Mouse (Mus musculus): ENCODE results near the gene Zc3h12d. TPM values are rescaled to one million over a fixed set of nuclear protein-coding genes. Genes with fewer than 3 reads are reported as not detected.
"Not testable (repeated sequence)": the region's sequence is repeated elsewhere in the genome, so short reads cannot be mapped to it uniquely, and the experiment has no call there.

Zc3h12d gene
- polyA plus RNA-seq, 1 experiment from 2014 or later, result 0.17 TPM

DNA sequence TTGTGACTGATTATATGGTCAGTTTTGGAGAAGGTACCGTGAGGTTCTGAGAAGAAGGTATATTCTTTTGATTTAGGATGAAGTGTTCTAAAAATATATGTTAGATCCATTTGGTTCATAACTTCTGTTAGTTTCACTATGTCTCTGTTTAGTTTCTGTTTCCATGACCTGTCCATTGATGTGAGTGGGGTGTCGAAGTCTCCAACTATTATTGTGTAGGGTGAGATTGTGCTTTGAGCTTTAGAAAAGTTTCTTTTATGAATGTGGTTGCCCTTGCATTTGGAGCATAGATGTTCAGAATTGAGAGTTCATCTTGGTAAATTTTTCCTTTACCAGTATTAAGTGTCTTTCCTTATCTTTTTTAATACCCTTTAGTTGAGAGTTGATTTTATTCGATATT lies 48.0 kb downstream of the Zc3h12d start:
- not testable (repeated sequence) for H3K4me1 ChIP-seq (ENCODE audit: control insufficient read depth, insufficient read depth, low read length); H3K9me3 ChIP-seq (ENCODE audit: control insufficient read depth, low read length); H3K27ac ChIP-seq (ENCODE audit: low read depth, low read length); H3K27me3 ChIP-seq (ENCODE audit: control insufficient read depth, insufficient read depth, low read length); H3K9ac ChIP-seq (replicated peaks; ENCODE audit: low read depth, low read length); H3K36me3 ChIP-seq (ENCODE audit: control insufficient read depth, insufficient read depth, low read length); H3K4me2 ChIP-seq (ENCODE audit: low read depth, low read length); ATAC-seq (ENCODE audit: low read depth); H3K4me3 ChIP-seq (ENCODE audit: low read depth, low read length)
- 91% methylated on average over 3 of the region's 3 CpGs for WGBS

DNA sequence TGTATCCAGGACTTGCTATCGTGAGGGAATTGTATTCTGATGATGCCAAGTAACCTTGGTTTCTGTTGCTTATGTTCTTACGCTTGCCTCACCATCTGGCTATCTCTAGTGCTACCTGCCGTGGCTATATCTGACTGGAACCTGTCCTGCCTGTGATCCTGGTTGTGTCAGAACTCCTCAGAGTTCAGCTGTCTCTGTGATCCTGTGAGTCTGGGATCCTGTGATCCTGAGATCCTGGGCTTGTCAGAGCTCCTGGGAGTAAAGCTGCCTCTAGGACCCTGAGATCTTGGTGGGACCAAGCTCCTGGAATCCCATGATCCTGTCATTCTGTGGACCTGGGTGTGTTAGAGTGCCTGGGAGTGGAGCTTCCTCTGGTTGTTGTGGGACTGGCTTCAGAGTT lies 49.7 kb downstream of the Zc3h12d start:
- H3K9ac ChIP-seq (replicated peaks; ENCODE audit: low read depth, low read length), result no peak overlapping the region
- 93% methylated on average over 3 of the region's 3 CpGs for WGBS
- no peak for ATAC-seq (ENCODE audit: low read depth)

DNA sequence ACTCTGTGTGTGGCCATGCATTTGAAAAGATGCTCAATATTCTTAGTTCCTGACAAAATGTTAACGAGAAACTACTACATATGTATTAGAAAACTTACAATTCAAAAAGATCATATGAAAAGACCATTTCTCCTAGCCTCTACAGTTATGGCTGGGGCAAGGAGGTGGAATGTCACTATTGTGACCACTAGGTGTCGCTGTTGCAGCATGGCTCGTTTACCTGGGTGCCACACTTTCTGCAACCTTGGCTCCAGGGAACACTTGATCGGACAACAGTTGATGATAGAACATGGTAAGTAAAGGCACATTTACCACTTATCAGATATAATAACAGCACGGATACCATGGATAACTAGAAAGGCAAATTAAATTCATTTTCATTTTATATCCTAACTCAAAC lies 51.3 kb downstream of the Zc3h12d start:
- no peak overlapping the region for H3K27ac ChIP-seq (ENCODE audit: low read depth, low read length)
- no peak overlapping the region for H3K4me2 ChIP-seq (ENCODE audit: low read depth, low read length)
- ATAC-seq (ENCODE audit: low read depth), result peak; percentile 91; the same call in 1 of the 2 replicates
- H3K9ac ChIP-seq (replicated peaks; ENCODE audit: low read depth, low read length), result no peak overlapping the region
- no peaks in the 10 kb centered on the region for H3K36me3 ChIP-seq (ENCODE audit: control insufficient read depth, insufficient read depth, low read length)
- no peak overlapping the region for H3K4me3 ChIP-seq (ENCODE audit: low read depth, low read length)
- WGBS, result 6% methylated on average over 5 of the region's 5 CpGs
- H3K27me3 ChIP-seq (ENCODE audit: control insufficient read depth, insufficient read depth, low read length), result no peaks in the 10 kb centered on the region
- H3K4me1 ChIP-seq (ENCODE audit: control insufficient read depth, insufficient read depth, low read length), result no peaks in the 10 kb centered on the region
- H3K9me3 ChIP-seq (ENCODE audit: control insufficient read depth, low read length), result no peaks in the 10 kb centered on the region

More for the DNA sequence above, 49.7 kb downstream of the Zc3h12d start:
- Histone ChIP-seq H3K27me3 (ENCODE audit: control insufficient read depth, insufficient read depth, low read length) (no peaks in the 10 kb centered on the region), H3K9me3 (ENCODE audit: control insufficient read depth, low read length) (no peaks in the 10 kb centered on the region), H3K4me1 (ENCODE audit: control insufficient read depth, insufficient read depth, low read length) (no peaks in the 10 kb centered on the region), H3K4me2 (ENCODE audit: low read depth, low read length) (no peak overlapping the region), H3K36me3 (ENCODE audit: control insufficient read depth, insufficient read depth, low read length) (no peaks in the 10 kb centered on the region), H3K27ac (ENCODE audit: low read depth, low read length) (no peak overlapping the region), H3K4me3 (ENCODE audit: low read depth, low read length) (no peak overlapping the region)

GRCm38 (mm10) chr10:7888256-7888868 lies 56.1 kb downstream of the Zc3h12d start:
- no peaks in the 10 kb centered on the region for H3K27me3 ChIP-seq (ENCODE audit: control insufficient read depth, insufficient read depth, low read length)
- 84% methylated on average over 11 of the region's 11 CpGs for WGBS
- H3K4me2 ChIP-seq (ENCODE audit: low read depth, low read length), result no peak overlapping the region
- no peak for ATAC-seq (ENCODE audit: low read depth)
- H3K36me3 ChIP-seq (ENCODE audit: control insufficient read depth, insufficient read depth, low read length), result no peaks in the 10 kb centered on the region
- H3K9me3 ChIP-seq (ENCODE audit: control insufficient read depth, low read length), result no peaks in the 10 kb centered on the region
- no peak overlapping the region for H3K4me3 ChIP-seq (ENCODE audit: low read depth, low read length)
- no peak overlapping the region for H3K27ac ChIP-seq (ENCODE audit: low read depth, low read length)
- no peaks in the 10 kb centered on the region for H3K4me1 ChIP-seq (ENCODE audit: control insufficient read depth, insufficient read depth, low read length)
- no peak overlapping the region for H3K9ac ChIP-seq (replicated peaks; ENCODE audit: low read depth, low read length)

DNA sequence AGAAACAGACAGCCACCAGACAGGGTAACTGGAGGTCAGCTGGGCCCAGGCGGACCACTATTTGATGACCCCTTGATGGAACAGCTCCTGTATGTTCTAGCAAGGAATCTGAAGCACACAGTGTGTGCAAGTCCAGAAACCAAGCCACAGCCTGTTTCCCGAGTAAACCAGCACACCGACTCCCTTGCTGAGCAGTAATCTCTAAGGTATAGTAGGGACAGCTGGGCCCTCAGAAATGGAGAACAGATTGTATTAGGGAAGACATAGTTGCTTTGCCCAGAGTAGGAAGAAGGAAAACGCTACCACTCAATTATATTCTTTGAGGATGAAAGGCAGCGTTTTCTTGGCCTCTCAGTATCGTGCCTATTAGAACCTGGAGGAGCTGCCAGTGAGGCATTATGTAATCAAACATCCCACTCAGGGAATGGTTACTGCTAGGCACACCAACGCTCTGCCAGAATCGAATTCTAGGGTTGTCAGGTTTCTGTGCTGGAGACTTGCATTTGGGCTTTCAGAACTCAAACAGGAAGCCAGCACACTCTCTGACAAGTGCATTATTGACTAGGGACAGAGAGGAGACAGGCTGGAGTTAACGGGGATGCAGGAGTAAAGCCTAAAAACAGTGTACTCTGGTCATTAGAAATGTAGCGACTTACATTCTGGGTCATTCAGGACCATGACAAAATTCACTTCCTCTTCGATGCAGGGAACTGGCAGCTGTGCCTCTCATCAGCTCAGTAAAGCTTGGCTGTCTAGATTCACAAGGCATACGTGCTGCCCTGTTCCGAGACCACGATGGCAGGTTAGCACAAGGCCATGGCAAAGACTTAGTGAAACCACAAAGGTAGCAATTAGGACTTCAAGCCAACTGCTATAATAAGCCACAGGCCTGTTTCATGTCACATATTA lies 68.7 kb downstream of the Zc3h12d start:
- WGBS, result 92% methylated on average over 14 of the region's 14 CpGs
- Histone ChIP-seq H3K9me3 (ENCODE audit: control insufficient read depth, low read length) (no peaks in the 10 kb centered on the region), H3K4me3 (ENCODE audit: low read depth, low read length) (no peak overlapping the region), H3K36me3 (ENCODE audit: control insufficient read depth, insufficient read depth, low read length) (peaks cover 8% of the 10 kb centered on the region), H3K4me2 (ENCODE audit: low read depth, low read length) (no peak overlapping the region), H3K27me3 (ENCODE audit: control insufficient read depth, insufficient read depth, low read length) (no peaks in the 10 kb centered on the region), H3K27ac (ENCODE audit: low read depth, low read length) (no peak overlapping the region), H3K9ac (replicated peaks; ENCODE audit: low read depth, low read length) (no peak overlapping the region), H3K4me1 (ENCODE audit: control insufficient read depth, insufficient read depth, low read length) (no peaks in the 10 kb centered on the region)
- no peak for ATAC-seq (ENCODE audit: low read depth)

DNA sequence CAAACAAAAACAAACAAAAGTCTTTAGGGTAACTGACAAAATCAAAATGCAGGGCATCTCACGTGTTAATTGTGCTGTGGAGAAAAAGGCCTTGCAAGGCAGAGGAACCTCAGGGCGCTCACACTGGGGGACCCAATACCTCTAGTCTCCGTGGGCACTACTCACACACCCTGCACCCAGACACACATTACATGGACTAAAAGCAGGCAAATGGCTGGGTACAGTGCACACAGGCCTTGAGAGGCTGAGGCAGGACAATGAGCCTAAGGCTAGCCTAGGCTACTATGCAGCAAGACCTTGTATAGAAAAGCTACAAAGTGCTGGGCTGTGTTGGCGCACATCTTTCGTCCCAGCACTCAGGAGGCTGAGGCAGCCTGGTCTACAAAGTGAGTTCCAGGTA lies 71.9 kb downstream of the Zc3h12d start:
- no peak for ATAC-seq (ENCODE audit: low read depth)
- peaks cover 33% of the 10 kb centered on the region for H3K36me3 ChIP-seq (ENCODE audit: control insufficient read depth, insufficient read depth, low read length)
- no peak overlapping the region for H3K4me3 ChIP-seq (ENCODE audit: low read depth, low read length)
- no peaks in the 10 kb centered on the region for H3K4me1 ChIP-seq (ENCODE audit: control insufficient read depth, insufficient read depth, low read length)
- no peaks in the 10 kb centered on the region for H3K27me3 ChIP-seq (ENCODE audit: control insufficient read depth, insufficient read depth, low read length)
- 96% methylated on average over 5 of the region's 5 CpGs for WGBS
- no peaks in the 10 kb centered on the region for H3K9me3 ChIP-seq (ENCODE audit: control insufficient read depth, low read length)
- H3K9ac ChIP-seq (replicated peaks; ENCODE audit: low read depth, low read length), result no peak overlapping the region
- no peak overlapping the region for H3K27ac ChIP-seq (ENCODE audit: low read depth, low read length)
- H3K4me2 ChIP-seq (ENCODE audit: low read depth, low read length), result no peak overlapping the region

- no peaks in the 10 kb centered on the region for H3K4me1 ChIP-seq (ENCODE audit: control insufficient read depth, insufficient read depth, low read length)
- H3K9ac ChIP-seq (replicated peaks; ENCODE audit: low read depth, low read length), result no peak overlapping the region
- no peaks in the 10 kb centered on the region for H3K9me3 ChIP-seq (ENCODE audit: control insufficient read depth, low read length)
- no peak for ATAC-seq (ENCODE audit: low read depth)
- H3K4me3 ChIP-seq (ENCODE audit: low read depth, low read length), result no peak overlapping the region
- H3K36me3 ChIP-seq (ENCODE audit: control insufficient read depth, insufficient read depth, low read length), result peaks cover 42% of the 10 kb centered on the region
- 91% methylated on average over 12 of the region's 12 CpGs for WGBS
- H3K4me2 ChIP-seq (ENCODE audit: low read depth, low read length), result no peak overlapping the region
- H3K27me3 ChIP-seq (ENCODE audit: control insufficient read depth, insufficient read depth, low read length), result no peaks in the 10 kb centered on the region
- no peak overlapping the region for H3K27ac ChIP-seq (ENCODE audit: low read depth, low read length)
Observed at GRCm38 (mm10) chr10:7907151-7907550, 74.9 kb downstream of the Zc3h12d start.

DNA sequence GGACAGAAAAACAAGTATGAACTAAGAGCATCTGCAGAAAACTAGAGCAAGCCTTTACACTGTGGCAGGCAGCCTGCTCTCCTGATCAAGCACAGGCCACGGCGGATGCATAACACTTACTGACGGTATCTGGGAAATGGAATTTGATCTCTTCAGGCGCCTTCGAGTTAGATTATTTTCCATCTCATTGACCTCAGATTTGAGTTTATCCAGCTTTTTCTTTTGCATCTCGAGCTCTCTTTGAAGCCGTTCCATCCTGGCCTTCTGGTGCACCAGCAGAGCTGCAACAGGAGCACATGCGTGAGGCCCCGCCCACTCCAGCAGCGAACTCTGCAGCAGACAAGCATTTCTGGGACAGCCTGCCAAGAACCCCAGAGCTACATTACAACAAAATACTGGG lies 79.0 kb downstream of the Zc3h12d start:
- Histone ChIP-seq H3K4me1 (ENCODE audit: control insufficient read depth, insufficient read depth, low read length) (no peaks in the 10 kb centered on the region), H3K4me3 (ENCODE audit: low read depth, low read length) (no peak overlapping the region), H3K27ac (ENCODE audit: low read depth, low read length) (no peak overlapping the region), H3K4me2 (ENCODE audit: low read depth, low read length) (no peak overlapping the region), H3K27me3 (ENCODE audit: control insufficient read depth, insufficient read depth, low read length) (no peaks in the 10 kb centered on the region), H3K9ac (replicated peaks; ENCODE audit: low read depth, low read length) (no peak overlapping the region), H3K36me3 (ENCODE audit: control insufficient read depth, insufficient read depth, low read length) (peaks cover 34% of the 10 kb centered on the region), H3K9me3 (ENCODE audit: control insufficient read depth, low read length) (no peaks in the 10 kb centered on the region)
- ATAC-seq (ENCODE audit: low read depth), result no peak
- 76% methylated on average over 10 of the region's 10 CpGs for WGBS

Data from neural tube, embryonic 14.5 days (tissue).